Mouse (Mus musculus) liver, embryonic 12.5 days (tissue): ENCODE measurements around the gene Taf6l. TPM values are rescaled to one million over a fixed set of nuclear protein-coding genes. Genes with fewer than 3 reads are reported as not detected.

ENCODE experiments used
- ATAC-seq: fragments of 200-750 bp; cut with Nextera tagmentation; 2 replicates; pipeline ENCODE4 v1.8.0; 2017; ENCODE audit warnings: moderate number of reproducible peaks, mild to moderate bottlenecking, moderate library complexity
- H3K27ac ChIP-seq: fragments of 300-500 bp; sonication (generic); 2 replicates; pipeline ENCODE4 v1.5.1; 2016; ENCODE audit warnings: mild to moderate bottlenecking
- H3K27me3 ChIP-seq: fragments of 300-500 bp; sonication (generic); replicated peaks from 2 replicates; pipeline ENCODE4 v1.6.1; 2016; ENCODE audit warnings: mild to moderate bottlenecking, moderate library complexity
- H3K36me3 ChIP-seq: fragments of 300-500 bp; sonication (generic); 2 replicates; pipeline ENCODE4 v1.6.1; 2016; ENCODE audit warnings: mild to moderate bottlenecking, moderate library complexity
- H3K4me1 ChIP-seq: fragments of 300-500 bp; sonication (generic); 2 replicates; pipeline ENCODE4 v1.6.1; 2016
- H3K4me2 ChIP-seq: fragments of 300-500 bp; sonication (generic); 2 replicates; pipeline ENCODE4 v1.6.1; 2016; ENCODE audit warnings: mild to moderate bottlenecking, moderate library complexity
- H3K4me3 ChIP-seq: fragments of 300-500 bp; sonication (generic); 2 replicates; pipeline ENCODE4 v1.5.1; 2016; ENCODE audit warnings: mild to moderate bottlenecking, moderate library complexity
- H3K9ac ChIP-seq: fragments of 300-500 bp; sonication (generic); 2 replicates; pipeline ENCODE4 v1.6.1; 2016; ENCODE audit warnings: mild to moderate bottlenecking, moderate library complexity
- H3K9me3 ChIP-seq: fragments of 300-500 bp; sonication (generic); replicated peaks from 2 replicates; pipeline ENCODE4 v1.6.1; 2016; ENCODE audit warnings: mild to moderate bottlenecking, moderate library complexity
- WGBS: fragments of 180-500 bp; shearing (Covaris S2); methylation state at CpG from one replicate; pipeline ENCODE4 v1.1.7; 2016; ENCODE audit not compliant: insufficient replicate concordance; 5-methylcytosine and 5-hydroxymethylcytosine counted together
- polyA plus RNA-seq: library from polyadenylated mRNA; unstranded; fragments of >200 nt; fragmentation: Nextera tagmentation; extraction: Ambion mirVana; gene quantifications from 2 replicates; pipeline ENCODE4 v1.2.1, GENCODE M21; 2016

Taf6l gene
- polyA plus RNA-seq, 1 experiment from 2014 or later = 23.1 TPM

DNA sequence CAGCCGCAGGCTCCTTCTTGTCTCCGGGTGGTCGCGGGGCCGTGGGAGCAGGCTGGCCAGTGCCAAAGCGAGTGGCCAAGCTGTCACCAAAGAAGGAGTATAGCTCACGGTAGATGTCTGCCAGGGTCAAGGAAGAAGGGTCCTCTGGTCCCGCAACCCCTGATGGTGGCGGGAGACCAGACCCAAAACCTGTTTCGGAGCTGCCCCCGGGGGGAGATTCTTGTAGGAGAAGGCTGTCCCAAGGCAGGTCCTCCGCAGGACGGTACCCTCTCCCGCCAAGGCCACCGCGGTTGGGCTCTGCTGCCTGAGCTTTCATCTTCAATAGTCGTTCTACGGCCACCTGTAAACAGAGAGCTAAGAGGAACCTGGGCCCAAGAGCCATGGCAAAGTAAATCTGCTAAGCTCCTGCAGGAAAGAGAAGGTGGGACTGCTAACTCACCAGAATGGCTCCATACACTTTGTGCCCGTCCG is 11.2 kb downstream of the Taf6l start:
- 6% methylated on average over 20 of the region's 20 CpGs for WGBS
- no peak for ATAC-seq

DNA sequence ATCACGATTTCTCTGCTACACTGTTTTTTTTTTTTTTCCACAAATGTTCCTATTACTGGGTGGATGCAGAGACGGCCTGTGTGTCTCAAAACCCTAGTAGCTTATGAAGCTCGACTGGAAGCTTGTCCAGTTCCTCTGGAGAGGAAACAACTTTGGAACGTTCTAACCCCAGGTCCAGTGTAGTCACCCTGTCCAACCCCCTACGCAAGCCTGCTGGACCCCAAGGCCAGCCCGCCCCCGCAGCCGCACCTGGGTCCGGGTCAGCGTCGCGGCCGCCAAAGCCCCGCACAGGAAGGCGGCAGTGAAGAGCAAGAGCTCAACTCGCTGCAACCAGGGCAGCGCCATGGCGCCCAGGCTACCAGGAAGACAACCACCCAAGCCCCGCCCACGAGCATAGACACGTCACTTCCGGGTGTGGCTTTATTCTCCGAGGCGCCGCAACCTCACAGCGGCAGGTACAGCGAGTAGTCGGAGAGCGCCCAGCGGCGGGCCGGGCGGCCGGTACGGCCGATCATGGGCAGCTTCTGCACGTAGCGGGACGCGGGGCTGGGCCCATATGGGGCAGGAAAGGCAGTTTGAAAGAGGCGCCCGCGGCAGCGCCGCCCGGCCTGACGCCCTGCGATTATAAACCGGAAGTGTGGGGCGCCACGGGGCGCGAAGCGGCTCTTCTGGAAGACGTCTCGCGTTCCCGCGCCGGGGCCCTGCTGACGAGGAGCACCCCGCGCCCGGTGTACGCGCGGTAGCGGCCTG is 12.0 kb downstream of the Taf6l start, which contains the start of gene Tmem179b:
Gene Tmem179b (minus strand): TSS at position 382 of the 750 bp plus-strand sequence.
- Histone ChIP-seq H3K27me3 (no peaks in the 10 kb centered on the region), H3K36me3 (peaks cover 55% of the 10 kb centered on the region), H3K4me2 (peak within 1 kb of the TSS; percentile 99), H3K9me3 (no peaks in the 10 kb centered on the region), H3K27ac (peak within 1 kb of the TSS; percentile 99), H3K4me1 (peaks cover 53% of the 10 kb centered on the region), H3K4me3 (peak within 1 kb of the TSS; percentile 74), H3K9ac (peak within 1 kb of the TSS; percentile 96)
- 2% methylated on average over 68 of the region's 68 CpGs for WGBS
- peak; percentile 86 for ATAC-seq

More for the DNA sequence above, 11.2 kb downstream of the Taf6l start:
- Histone ChIP-seq H3K9me3 (no peaks in the 10 kb centered on the region), H3K4me1 (peaks cover 53% of the 10 kb centered on the region), H3K4me2 (peak overlapping the region; percentile 99), H3K27ac (peak overlapping the region; percentile 99), H3K27me3 (no peaks in the 10 kb centered on the region), H3K4me3 (peak overlapping the region; percentile 74), H3K9ac (peak overlapping the region; percentile 96), H3K36me3 (peaks cover 53% of the 10 kb centered on the region)

DNA sequence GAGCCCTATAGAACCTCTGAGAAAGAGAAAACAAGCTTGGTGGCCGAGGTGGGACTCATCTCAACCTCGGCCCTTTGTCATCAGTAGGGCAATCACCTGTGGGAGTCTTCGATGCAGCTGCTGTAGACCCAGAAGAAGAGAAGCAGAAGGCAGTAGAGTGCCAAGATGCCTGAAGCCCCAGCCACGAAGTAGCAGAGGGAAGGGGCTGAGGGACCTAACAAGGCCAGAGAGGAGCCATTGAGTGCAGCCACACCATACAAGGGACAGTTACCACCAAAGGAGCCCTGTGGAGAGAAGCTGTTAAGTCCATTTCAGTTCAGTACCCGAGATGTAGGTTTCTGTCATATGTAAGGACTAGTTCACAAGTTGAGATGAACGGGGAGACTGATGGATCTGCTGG is 12.8 kb downstream of the Taf6l start:
- 0 out of 2 replicates have a peak, but pooled peaks have one; percentile 9 for ATAC-seq
- H3K4me1 ChIP-seq = peaks cover 53% of the 10 kb centered on the region

DNA sequence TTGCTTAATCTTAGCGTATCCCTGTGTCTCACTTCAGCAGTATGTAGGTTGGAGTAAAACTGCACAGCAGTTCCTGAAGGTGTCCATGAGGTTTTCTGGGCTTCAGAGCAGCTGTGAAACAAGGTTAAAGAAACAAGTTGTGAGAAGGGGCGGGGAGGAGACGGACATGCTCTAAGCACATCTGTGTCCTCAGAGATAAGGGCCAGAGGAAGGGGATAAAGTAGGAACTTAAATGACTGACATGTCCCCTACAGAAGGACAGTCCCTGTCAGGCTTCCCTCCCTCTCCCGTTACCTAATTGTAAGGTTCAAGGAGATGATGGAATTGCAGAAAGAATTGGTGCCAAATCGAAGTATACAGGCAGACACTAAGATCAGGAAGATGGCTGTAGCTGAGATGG is 13.2 kb downstream of the Taf6l start:
- H3K36me3 ChIP-seq = peaks cover 58% of the 10 kb centered on the region
- peak overlapping the region; percentile 99 for H3K27ac ChIP-seq

More for the DNA sequence above, 12.8 kb downstream of the Taf6l start:
- Histone ChIP-seq H3K4me2 (peak overlapping the region; percentile 99), H3K27me3 (no peaks in the 10 kb centered on the region), H3K27ac (peak overlapping the region; percentile 99), H3K4me3 (peak overlapping the region; percentile 74), H3K36me3 (peaks cover 58% of the 10 kb centered on the region), H3K9me3 (no peaks in the 10 kb centered on the region), H3K9ac (peak overlapping the region; percentile 96)
- WGBS = 21% methylated on average over 6 of the region's 6 CpGs

DNA sequence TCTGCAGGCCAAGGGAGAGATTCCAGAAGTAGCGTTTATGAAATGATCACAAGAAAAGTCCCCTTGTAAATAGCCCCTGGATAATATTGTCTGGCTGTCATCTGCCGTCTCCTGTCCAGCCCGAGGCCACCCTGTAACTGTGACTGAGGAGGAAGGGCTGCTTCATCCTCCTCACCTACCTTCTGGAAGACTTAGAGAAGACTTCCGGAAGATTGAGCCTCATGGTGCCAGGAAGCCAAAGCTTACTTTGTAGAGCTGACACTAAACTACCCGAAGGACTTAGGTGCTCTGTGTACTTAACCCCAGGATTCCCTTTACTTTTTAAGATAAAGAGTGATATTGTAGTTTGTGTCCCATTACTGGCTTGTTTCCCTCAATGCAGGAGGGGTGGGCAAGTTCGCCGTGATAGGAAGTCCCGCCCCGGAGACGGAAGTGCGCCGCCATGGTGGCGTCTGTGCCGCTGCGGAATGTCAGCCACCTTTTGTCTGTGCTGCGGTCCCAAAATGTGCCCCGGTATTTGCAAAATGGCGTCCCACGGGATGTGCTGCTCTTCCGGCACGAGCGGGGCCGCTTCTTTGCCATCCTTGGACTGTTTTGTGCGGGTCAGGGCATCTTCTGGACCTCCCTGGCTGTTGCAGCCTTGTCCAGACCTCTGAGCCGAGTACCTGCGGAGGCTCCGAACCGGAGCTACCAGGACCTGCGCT is 15.5 kb downstream of the Taf6l start, which contains the start of gene Tmem223:
Gene Tmem223 (plus strand): TSS at position 430 of the 704 bp plus-strand sequence.
- Histone ChIP-seq H3K9me3 (no peaks in the 10 kb centered on the region), H3K9ac (peak within 1 kb of the TSS; percentile 80), H3K27me3 (no peaks in the 10 kb centered on the region), H3K27ac (peak within 1 kb of the TSS; percentile 87), H3K4me1 (peaks cover 41% of the 10 kb centered on the region), H3K4me3 (peak within 1 kb of the TSS; percentile 76), H3K4me2 (peak within 1 kb of the TSS; percentile 99), H3K36me3 (peaks cover 75% of the 10 kb centered on the region)
- peak; percentile 32; the same call in 1 of the 2 replicates for ATAC-seq
- WGBS = 9% methylated on average over 29 of the region's 29 CpGs

More for the DNA sequence above, 13.2 kb downstream of the Taf6l start:
- Histone ChIP-seq H3K9me3 (no peaks in the 10 kb centered on the region), H3K9ac (peak overlapping the region; percentile 96), H3K4me3 (peak overlapping the region; percentile 74), H3K4me2 (peak overlapping the region; percentile 99), H3K4me1 (peaks cover 53% of the 10 kb centered on the region), H3K27me3 (no peaks in the 10 kb centered on the region)
- peak; percentile 72 for ATAC-seq
- WGBS = 19% methylated on average over 5 of the region's 5 CpGs

DNA sequence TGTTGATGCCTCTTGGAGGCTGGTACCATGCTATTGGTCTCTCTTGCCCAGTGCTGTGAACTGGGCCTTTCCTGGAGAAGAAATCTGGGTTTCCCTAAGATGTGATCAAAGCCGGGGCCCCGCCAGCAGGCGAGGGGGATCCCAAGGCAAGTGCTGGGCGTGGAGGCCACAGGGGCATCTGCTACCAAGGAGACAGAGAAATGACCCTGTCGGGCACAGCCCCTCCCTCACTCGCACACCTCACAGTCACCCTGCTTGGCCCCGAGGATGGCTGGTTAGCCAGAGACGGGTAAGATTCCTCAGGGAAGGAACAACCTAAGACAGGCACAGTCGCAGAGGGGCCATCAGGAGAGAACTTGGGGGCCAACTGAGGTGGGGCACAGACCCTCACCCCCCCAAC is 20.7 kb downstream of the Taf6l start:
- H3K9ac ChIP-seq = no peak overlapping the region
- WGBS = 90% methylated on average over 9 of the region's 9 CpGs
- peaks cover 7% of the 10 kb centered on the region for H3K9me3 ChIP-seq
- H3K27ac ChIP-seq = no peak overlapping the region
- H3K4me3 ChIP-seq = no peak overlapping the region
- no peaks in the 10 kb centered on the region for H3K27me3 ChIP-seq
- peaks cover 96% of the 10 kb centered on the region for H3K36me3 ChIP-seq
- peaks cover 7% of the 10 kb centered on the region for H3K4me1 ChIP-seq
- H3K4me2 ChIP-seq = no peak overlapping the region
- no peak for ATAC-seq

DNA sequence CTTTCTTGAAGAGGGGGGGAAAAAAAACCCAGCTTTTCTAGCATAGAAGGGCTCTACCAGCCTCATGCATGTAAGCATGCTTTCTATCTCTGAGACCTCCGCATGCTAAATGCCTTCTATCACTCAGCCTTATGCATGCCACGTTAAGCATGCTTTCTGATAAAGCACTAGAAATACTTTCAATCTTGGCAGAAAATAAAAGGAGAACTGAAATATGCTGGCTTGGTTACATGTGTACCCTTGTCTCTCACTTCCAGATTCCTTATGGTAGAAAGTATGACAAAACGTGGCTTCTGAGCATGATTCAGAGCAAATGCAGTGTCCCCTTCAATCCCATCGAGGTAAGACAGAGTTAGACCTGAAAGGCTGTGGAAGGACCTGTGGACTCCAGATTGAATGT is 22.9 kb downstream of the Taf6l start:
- Histone ChIP-seq H3K27ac (no peak overlapping the region), H3K9ac (no peak overlapping the region), H3K4me3 (no peak overlapping the region), H3K36me3 (peaks cover 77% of the 10 kb centered on the region), H3K4me2 (no peak overlapping the region), H3K27me3 (no peaks in the 10 kb centered on the region), H3K4me1 (peaks cover 18% of the 10 kb centered on the region), H3K9me3 (peaks cover 7% of the 10 kb centered on the region)
- 81% methylated on average over 4 of the region's 4 CpGs for WGBS
- no peak for ATAC-seq

DNA sequence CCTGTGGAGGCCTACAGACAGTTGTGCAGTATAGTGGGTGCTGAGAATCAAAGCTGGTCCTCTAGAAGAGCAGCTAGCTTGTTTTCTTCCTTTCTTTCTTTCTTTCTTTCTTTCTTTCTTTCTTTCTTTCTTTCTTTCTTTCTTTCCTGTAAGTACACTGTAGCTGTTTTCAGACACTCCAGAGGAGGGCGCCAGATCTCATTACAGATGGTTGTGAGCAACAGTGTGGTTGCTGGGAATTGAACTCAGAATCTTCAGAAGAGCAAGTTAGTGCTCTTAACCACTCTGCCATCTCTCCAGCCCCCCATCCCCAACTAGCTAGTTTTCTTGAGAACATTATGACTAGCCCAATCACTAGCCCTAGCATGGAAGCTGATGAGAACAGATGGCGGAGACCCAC is 25.5 kb downstream of the Taf6l start:
- peaks cover 54% of the 10 kb centered on the region for H3K36me3 ChIP-seq
- no peak overlapping the region for H3K27ac ChIP-seq
- peaks cover 32% of the 10 kb centered on the region for H3K4me1 ChIP-seq
- no peaks in the 10 kb centered on the region for H3K27me3 ChIP-seq
- H3K4me3 ChIP-seq = no peak overlapping the region
- H3K9me3 ChIP-seq = peaks cover 7% of the 10 kb centered on the region
- H3K9ac ChIP-seq = no peak overlapping the region
- no peak for ATAC-seq
- H3K4me2 ChIP-seq = no peak overlapping the region
- WGBS = 81% methylated on average over 2 of the region's 2 CpGs

DNA sequence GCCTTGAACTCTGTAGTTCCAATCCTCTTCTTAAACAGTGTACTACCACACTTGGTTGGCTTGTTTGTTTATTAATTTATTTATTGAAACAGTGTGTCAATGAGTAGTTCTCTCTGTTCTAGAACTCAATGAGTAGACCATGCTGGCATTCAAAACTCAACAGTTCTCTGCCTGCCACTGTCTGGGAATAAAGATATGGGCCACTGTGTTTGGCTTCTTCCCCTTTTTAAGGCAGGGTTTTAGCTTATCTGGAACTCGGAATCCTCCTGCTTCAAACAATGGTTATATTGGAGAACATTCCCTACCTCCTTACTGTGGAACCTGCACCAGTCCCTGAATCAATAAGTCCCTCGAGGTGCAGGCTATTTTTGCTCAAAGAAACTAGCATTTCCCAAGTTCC is 27.3 kb downstream of the Taf6l start:
- H3K27ac ChIP-seq = peak overlapping the region; percentile 61
- peaks cover 52% of the 10 kb centered on the region for H3K36me3 ChIP-seq
- H3K4me3 ChIP-seq = peak overlapping the region; percentile 95
- no peaks in the 10 kb centered on the region for H3K27me3 ChIP-seq
- peak overlapping the region; percentile 98 for H3K9ac ChIP-seq
- WGBS = 24% methylated on average over 2 of the region's 2 CpGs
- H3K4me1 ChIP-seq = peaks cover 43% of the 10 kb centered on the region
- H3K4me2 ChIP-seq = peak overlapping the region; percentile 81
- ATAC-seq = no peak
- no peaks in the 10 kb centered on the region for H3K9me3 ChIP-seq

DNA sequence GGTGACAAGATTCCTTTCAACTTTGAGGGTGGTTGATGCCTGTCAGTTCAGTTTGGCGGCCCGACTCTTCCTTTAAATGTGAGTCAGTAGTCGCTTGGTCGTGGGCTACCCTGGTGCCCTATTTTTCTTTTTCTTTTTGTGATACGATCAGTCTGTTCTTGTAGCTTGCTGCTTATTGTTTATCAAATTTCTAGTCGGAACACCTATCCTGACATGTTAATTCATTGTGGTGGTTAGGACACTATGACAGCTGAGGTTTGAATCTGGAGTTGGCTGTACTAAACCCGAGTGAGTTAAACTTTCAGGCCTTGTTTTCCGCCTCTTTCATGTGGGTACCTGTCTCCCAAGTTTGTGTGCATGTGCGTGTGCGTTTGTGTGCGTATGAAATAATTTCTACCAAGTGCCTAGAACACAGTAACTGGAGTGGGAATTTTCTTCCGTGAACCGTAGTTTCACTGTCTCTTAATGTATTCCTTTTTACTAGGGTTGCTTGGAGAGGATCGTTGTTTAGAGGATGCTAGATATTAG is 28.7 kb downstream of the Taf6l start:
- Histone ChIP-seq H3K4me3 (peak overlapping the region; percentile 95), H3K27me3 (no peaks in the 10 kb centered on the region), H3K4me2 (peak overlapping the region; percentile 81), H3K36me3 (peaks cover 52% of the 10 kb centered on the region), H3K9ac (peak overlapping the region; percentile 98), H3K9me3 (no peaks in the 10 kb centered on the region), H3K27ac (peak overlapping the region; percentile 96), H3K4me1 (peaks cover 43% of the 10 kb centered on the region)
- WGBS = 3% methylated on average over 14 of the region's 14 CpGs
- no peak for ATAC-seq

DNA sequence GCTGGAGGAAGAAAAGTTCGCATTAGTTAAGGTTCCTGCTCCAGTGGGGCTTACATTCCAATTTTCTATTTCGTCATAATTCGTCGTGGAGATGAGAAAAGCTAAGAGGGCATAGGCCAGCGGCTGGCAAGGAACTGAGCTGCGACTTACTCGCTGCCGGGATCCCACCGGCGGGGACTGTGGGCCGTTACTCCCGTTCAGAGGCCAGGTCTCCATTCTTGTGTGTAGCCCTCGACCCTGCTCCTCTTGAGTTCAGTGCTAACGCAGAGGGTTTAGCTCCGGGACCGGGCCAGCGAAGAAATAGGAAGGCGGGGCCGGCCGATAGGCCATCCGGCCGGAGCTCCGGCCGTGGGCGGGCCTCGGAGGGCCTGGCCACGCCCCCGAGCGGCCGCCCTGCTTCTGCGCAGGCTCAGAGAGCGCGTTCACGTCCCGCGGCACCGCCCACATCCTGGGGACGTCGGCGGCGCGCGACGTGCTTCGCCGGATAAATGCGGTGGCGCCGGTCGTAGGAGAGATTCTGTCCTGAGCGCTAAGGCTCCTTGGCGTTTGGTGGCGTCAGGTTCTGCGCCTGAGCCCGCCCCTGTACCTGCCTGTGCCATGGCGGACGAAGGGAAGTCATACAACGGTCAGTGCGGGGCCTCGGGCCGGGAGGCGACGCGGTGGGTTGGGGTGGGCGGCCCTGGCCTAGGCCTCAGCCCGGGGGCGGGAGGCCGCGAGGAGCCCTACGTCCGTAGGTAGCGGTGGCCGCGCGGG is 29.4 kb downstream of the Taf6l start, which contains the start of gene Nxf1:
Gene Nxf1 (plus strand): TSS at position 439 of the 753 bp plus-strand sequence.
- under 1% methylated on average over 75 of the region's 75 CpGs for WGBS
- peak within 1 kb of the TSS; percentile 98 for H3K9ac ChIP-seq

More for the DNA sequence above, 29.4 kb downstream of the Taf6l start, which contains the start of gene Nxf1:
- H3K36me3 ChIP-seq = peaks cover 52% of the 10 kb centered on the region
- H3K27ac ChIP-seq = peak within 1 kb of the TSS; percentile 96
- ATAC-seq = peak; percentile 92
- H3K27me3 ChIP-seq = no peaks in the 10 kb centered on the region
- H3K4me3 ChIP-seq = peak within 1 kb of the TSS; percentile 95
- H3K4me2 ChIP-seq = peak within 1 kb of the TSS; percentile 81
- H3K4me1 ChIP-seq = peaks cover 43% of the 10 kb centered on the region
- H3K9me3 ChIP-seq = no peaks in the 10 kb centered on the region
